Mouse (Mus musculus) limb, embryonic 15.5 days (tissue): Measurements from ENCODE around the gene Baz2a. TPM values are rescaled to one million over a fixed set of nuclear protein-coding genes. Genes with fewer than 3 reads are reported as not detected.

Experiments
- ATAC-seq: fragments of 200-750 bp; cut with Nextera tagmentation; 2 replicates; pipeline ENCODE4 v1.8.0; 2017; ENCODE audit warnings: low read depth, moderate TSS enrichment; ENCODE audit not compliant: insufficient number of reproducible peaks, low FRiP score, low TSS enrichment
- H3K27ac ChIP-seq: fragments of 300-500 bp; sonication (generic); 2 replicates; pipeline ENCODE4 v1.5.1; 2015; ENCODE audit warnings: moderate library complexity, mild to moderate bottlenecking, inconsistent platforms
- H3K27me3 ChIP-seq: fragments of 300-500 bp; sonication (generic); 2 replicates; pipeline ENCODE4 v1.6.1; 2015; ENCODE audit warnings: inconsistent platforms
- H3K36me3 ChIP-seq: fragments of 300-500 bp; sonication (generic); 2 replicates; pipeline ENCODE4 v1.6.1; 2015; ENCODE audit warnings: inconsistent platforms
- H3K4me1 ChIP-seq: fragments of 300-500 bp; sonication (generic); 2 replicates; pipeline ENCODE4 v1.6.1; 2015; ENCODE audit warnings: inconsistent platforms
- H3K4me2 ChIP-seq: fragments of 300-500 bp; sonication (generic); 2 replicates; pipeline ENCODE4 v1.6.1; 2015; ENCODE audit warnings: mild to moderate bottlenecking, inconsistent platforms
- H3K4me3 ChIP-seq: fragments of 300-500 bp; sonication (generic); 2 replicates; pipeline ENCODE4 v1.5.1; 2015; ENCODE audit warnings: mild to moderate bottlenecking, inconsistent platforms
- H3K9ac ChIP-seq: fragments of 300-500 bp; sonication (generic); 2 replicates; pipeline ENCODE4 v1.6.1; 2015; ENCODE audit warnings: inconsistent platforms
- H3K9me3 ChIP-seq: fragments of 300-500 bp; sonication (generic); 2 replicates; pipeline ENCODE4 v1.6.1; 2016; ENCODE audit warnings: inconsistent platforms
- WGBS: fragments of 180-500 bp; shearing (Covaris S2); methylation state at CpG from one replicate; pipeline ENCODE4 v1.1.7; 2015; 5-methylcytosine and 5-hydroxymethylcytosine counted together
- polyA plus RNA-seq: library from polyadenylated mRNA; unstranded; fragments of >200 nt; fragmentation: Nextera tagmentation; extraction: Ambion mirVana; gene quantifications from 2 replicates; pipeline ENCODE4 v1.2.1, GENCODE M21; 2015

Gene Baz2a
- polyA plus RNA-seq, 1 experiment from 2014 or later, result 10.4 TPM

DNA sequence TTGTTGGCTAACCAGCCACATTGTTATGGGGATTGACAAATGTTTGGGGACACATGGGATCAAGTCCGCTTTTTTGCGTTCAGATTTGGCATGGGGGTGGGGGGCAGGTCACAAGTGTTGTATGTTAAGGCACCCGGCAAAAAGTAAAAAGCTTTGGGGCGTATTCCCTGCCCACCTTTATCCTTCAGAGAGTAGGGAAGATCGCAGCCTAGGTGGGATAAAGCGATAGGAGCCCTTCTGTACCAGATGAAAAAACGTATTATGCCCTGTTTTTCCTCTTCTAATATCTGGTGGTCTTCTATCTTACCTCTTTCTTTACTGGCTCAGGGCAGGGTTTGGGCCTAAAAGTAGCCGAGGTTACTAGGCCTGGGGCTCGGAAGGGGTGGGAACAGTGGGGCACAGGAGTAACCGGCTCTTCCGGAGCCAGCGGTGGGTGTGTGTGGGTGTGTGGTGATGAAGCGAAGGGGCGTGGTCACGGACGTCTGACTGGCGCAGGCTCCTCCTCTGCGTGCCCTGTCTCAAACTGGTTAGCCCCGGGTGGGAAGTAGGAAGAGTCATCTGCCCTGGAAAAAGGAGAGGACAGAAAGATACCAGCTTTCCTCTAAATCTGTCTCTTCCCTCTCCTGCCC, 3.1 kb downstream of the Baz2a start:
- peak; percentile 42; the same call in 1 of the 2 replicates for ATAC-seq
- Histone ChIP-seq H3K9me3 (no peaks in the 10 kb centered on the region), H3K9ac (no peak overlapping the region), H3K27me3 (no peaks in the 10 kb centered on the region), H3K27ac (peak overlapping the region; percentile 91; the same call in 1 of the 2 replicates), H3K36me3 (peaks cover 14% of the 10 kb centered on the region), H3K4me2 (peak overlapping the region; percentile 41), H3K4me3 (peak overlapping the region; percentile 85; the same call in 1 of the 2 replicates), H3K4me1 (peaks cover 53% of the 10 kb centered on the region)
- WGBS, result 13% methylated on average over 19 of the region's 19 CpGs

DNA sequence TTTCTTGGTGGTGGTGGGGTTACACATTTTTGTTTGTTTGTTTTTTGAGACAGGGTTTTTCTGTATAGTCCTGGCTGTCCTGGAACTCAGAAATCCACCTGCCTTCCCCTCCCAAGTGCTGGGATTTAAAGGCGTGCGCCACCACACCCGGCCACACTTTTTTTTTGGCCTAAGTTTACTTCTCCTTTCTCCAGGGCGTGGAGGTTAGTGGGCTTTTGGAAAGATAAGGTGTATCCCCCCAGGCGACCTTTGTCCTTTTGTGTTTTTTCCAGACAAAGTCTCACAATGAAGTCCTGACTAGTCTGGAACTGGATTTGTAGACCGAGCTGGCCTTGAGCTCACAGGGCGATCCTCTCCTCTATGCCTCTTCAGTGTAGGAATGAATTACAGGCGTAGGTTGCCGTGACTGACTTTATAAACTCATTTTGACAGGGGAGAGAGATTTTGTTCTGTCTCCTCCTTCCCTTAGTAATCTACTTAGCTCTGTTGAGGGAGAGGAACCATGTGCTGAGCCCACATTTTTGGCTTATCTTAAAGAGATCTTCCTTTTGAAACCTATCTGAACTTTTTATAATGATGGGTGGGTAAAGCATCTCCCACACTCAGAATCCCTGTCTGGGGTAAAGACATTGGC, 3.7 kb downstream of the Baz2a start:
- Histone ChIP-seq H3K27ac (peak overlapping the region; percentile 91; the same call in 1 of the 2 replicates), H3K9ac (no peak overlapping the region), H3K4me2 (peak overlapping the region; percentile 41), H3K27me3 (no peaks in the 10 kb centered on the region), H3K36me3 (peaks cover 8% of the 10 kb centered on the region; the same call in 1 of the 2 replicates), H3K4me3 (peak overlapping the region; percentile 85; the same call in 1 of the 2 replicates), H3K9me3 (no peaks in the 10 kb centered on the region), H3K4me1 (peaks cover 53% of the 10 kb centered on the region)
- ATAC-seq, result no peak
- 42% methylated on average over 9 of the region's 9 CpGs for WGBS

DNA sequence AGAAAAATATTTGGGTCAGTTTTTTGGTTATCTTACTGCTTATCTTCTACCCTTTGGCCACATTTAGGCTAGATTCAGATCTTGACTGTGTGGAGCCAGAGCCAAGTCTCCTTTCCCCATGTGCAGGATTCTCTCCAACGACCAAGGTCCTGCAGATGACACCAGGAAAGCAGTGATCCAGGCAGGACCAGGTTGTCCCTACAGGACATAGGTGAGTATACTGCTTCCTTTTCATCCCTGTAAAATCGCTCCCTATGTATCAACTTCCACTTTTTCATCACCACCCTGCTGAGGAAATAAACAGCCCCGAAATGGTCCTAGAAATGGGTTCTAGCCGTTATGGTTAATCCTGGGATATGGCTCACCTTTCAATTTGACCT, 4.9 kb downstream of the Baz2a start:
- Histone ChIP-seq H3K4me1 (peaks cover 45% of the 10 kb centered on the region), H3K9ac (no peak overlapping the region)
- ATAC-seq, result no peak

DNA sequence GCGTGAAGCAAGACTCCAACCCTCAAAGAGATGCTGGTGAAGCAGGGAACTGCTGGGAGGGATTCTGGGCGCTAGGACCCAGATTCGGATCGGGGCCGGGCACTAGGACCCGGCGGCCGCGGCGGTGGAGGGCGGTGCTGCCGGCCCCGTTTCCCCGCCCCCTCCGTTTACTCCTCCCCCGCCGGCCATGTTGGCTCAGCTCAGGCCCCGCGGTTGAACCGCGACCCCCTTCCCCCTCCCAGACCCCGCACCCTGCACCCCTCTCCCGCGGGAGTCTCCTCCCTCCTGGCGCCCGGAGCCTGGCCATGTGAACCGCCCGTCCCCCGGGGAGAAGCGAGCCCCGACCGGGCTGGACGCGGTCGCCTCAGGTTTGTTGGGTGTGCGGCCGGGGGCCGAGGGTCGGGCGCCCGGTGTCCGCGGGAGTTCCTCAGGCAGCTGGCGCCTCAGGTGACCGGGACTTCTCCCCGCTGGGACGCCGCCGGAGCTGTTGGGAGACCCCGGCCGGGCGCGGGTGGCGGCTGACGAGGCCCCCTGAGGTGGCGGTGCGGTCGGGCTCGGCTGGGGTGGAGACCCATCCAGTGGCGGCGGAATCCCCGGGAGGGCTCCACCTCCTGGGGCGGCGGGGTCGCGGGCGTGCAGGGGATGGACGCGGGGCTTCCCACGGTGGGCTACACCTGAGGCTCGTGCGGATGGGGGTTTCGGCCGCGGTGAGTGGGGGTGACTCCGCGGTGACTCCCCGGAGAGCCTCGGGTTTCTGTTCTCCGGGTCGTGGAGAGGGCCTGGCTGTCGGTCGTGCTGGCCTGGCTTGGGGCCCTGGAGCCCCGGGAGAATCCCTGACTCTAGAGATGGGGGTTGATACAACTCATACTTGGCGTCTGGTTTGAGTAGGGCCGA, 5.6 kb downstream of the Baz2a start:
- under 1% methylated on average over 78 of the region's 86 CpGs for WGBS
- Histone ChIP-seq H3K9me3 (no peaks in the 10 kb centered on the region), H3K4me3 (peak overlapping the region; percentile 95), H3K27ac (peak overlapping the region; percentile 71), H3K36me3 (no peaks in the 10 kb centered on the region), H3K9ac (peak overlapping the region; percentile 87), H3K4me1 (peaks cover 39% of the 10 kb centered on the region), H3K4me2 (peak overlapping the region; percentile 71), H3K27me3 (no peaks in the 10 kb centered on the region)
- peak; percentile 78 for ATAC-seq

More for the DNA sequence above, 4.9 kb downstream of the Baz2a start:
- Histone ChIP-seq H3K27me3 (no peaks in the 10 kb centered on the region), H3K9me3 (no peaks in the 10 kb centered on the region), H3K27ac (no peak overlapping the region), H3K4me3 (peak overlapping the region; percentile 95), H3K4me2 (peak overlapping the region; percentile 71; the same call in 1 of the 2 replicates), H3K36me3 (no peaks in the 10 kb centered on the region)
- 23% methylated on average over 4 of the region's 4 CpGs for WGBS

DNA sequence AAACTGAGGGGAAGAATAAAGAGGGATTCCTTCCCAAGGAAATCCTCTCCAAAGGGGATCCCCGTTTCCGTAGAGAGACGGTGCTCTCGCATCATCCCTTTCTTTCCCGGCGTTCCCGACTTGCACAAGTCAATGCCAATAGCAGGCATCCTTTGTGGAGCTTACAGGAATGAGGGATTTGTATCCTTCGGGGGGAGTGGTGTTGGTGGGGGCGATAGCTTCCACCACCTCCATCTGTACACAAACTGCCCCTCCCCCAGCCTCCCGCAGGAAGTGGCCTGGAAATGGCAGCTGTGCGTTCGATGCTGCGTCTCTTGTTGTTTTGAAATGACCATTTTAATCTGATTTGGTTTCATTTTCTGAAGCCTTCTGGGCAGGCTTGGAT, 6.2 kb downstream of the Baz2a start:
- peak overlapping the region; percentile 71 for H3K4me2 ChIP-seq
- H3K4me3 ChIP-seq, result peak overlapping the region; percentile 95
- ATAC-seq, result no peak
- H3K4me1 ChIP-seq, result peaks cover 34% of the 10 kb centered on the region
- no peaks in the 10 kb centered on the region for H3K9me3 ChIP-seq
- no peaks in the 10 kb centered on the region for H3K27me3 ChIP-seq
- WGBS, result under 1% methylated on average over 13 of the region's 13 CpGs
- H3K9ac ChIP-seq, result peak overlapping the region; percentile 87
- H3K36me3 ChIP-seq, result peaks cover under 1% of the 10 kb centered on the region; the same call in 1 of the 2 replicates
- peak overlapping the region; percentile 71 for H3K27ac ChIP-seq

DNA sequence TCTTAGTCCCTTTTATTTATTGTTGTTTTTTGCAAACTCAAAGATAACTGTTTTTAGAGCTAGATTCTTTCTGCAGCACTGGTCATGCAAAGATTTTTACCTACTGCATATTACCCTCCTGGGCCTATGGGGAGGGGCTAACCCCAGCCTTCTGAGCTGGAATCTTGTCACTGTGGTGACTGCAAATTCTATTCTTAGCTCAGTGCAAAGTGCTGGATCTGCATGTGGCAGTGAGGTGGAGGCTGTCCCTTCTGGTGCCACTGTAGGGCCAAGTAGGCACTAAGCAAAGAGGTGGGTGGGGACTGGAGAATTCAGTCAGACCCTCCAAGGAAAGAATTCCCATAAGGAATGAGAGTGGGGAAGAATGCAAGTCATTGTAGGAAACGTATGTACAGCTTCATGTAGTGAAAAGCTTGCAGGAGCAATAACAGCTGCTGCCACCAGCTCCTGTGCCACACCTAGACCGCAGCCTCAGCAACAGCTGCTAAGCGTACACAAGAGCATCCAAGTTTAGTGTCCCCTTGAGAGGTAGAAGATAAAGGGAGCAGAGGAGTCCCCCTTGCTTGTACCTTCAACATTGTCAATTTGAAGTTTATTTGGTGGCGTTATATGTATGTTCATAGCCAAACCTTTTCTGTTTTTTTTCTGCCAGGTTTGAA, 18.9 kb downstream of the Baz2a start:
- Histone ChIP-seq H3K27me3 (no peaks in the 10 kb centered on the region), H3K27ac (no peak overlapping the region), H3K4me2 (no peak overlapping the region), H3K4me3 (no peak overlapping the region), H3K4me1 (no peaks in the 10 kb centered on the region), H3K9me3 (no peaks in the 10 kb centered on the region), H3K36me3 (peaks cover 62% of the 10 kb centered on the region), H3K9ac (no peak overlapping the region)
- ATAC-seq, result no peak
- WGBS, result 81% methylated on average over 4 of the region's 4 CpGs

DNA sequence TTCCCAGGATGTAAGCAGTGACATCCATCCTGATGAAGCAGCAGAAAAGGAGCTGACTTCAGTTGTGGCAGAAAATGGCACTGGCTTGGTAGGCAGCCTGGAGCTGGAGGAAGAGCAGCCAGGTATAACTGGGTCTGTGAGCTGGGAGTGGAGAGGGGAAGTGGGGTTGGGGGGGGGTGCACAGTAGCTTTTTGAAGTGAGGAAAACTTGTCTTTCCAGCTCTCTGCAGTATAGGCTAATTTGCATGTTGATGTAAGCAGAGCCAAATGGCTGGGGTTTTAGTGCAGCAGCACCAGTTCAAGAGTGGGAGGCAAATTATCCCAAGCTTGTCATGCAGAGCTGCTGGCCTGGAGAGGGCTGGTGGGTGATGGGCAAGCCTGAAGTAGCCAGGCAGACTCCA, 19.9 kb downstream of the Baz2a start:
- no peak for ATAC-seq
- no peak overlapping the region for H3K9ac ChIP-seq
- H3K36me3 ChIP-seq, result peaks cover 72% of the 10 kb centered on the region
- H3K4me2 ChIP-seq, result no peak overlapping the region
- H3K9me3 ChIP-seq, result no peaks in the 10 kb centered on the region
- no peaks in the 10 kb centered on the region for H3K27me3 ChIP-seq
- no peak overlapping the region for H3K27ac ChIP-seq
- no peak overlapping the region for H3K4me3 ChIP-seq
- no peaks in the 10 kb centered on the region for H3K4me1 ChIP-seq

DNA sequence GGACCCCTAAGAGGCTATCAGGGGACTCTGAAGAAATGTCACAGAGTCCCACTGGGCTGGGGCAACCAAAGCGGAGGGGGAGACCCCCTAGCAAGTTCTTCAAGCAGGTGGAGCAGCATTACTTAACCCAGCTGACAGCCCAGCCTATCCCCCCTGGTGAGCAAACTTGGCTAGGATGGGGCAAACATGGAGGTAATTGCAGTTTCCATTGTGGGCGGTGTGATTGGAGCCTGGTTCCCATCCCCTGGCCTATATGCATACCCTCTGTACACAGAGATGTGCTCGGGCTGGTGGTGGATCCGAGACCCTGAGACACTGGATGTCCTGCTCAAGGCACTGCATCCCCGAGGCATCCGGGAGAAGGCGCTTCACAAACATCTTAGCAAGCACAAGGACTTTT, 32.5 kb downstream of the Baz2a start:
- ATAC-seq, result no peak
- WGBS, result 89% methylated on average over 7 of the region's 7 CpGs
- peaks cover 94% of the 10 kb centered on the region for H3K36me3 ChIP-seq

DNA sequence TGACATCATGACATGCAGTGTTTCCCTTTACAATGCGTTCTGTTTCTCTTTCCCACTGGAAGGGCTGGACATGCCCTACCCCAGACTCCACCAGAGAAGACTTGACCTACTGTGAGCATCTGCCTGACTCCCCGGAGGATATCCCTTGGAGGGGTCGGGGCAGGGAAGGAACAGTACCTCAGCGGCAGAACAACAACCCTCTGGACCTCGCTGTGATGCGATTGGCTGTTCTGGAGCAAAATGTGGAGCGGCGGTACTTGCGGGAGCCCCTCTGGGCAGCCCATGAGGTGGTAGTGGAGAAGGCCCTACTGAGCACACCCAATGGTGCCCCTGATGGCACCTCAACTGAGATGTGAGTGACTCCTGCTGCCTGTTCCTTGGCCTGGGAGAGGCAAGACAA, 33.5 kb downstream of the Baz2a start:
- H3K27ac ChIP-seq, result no peak overlapping the region
- no peak overlapping the region for H3K4me3 ChIP-seq
- WGBS, result 94% methylated on average over 9 of the region's 9 CpGs
- no peak overlapping the region for H3K9ac ChIP-seq
- H3K9me3 ChIP-seq, result no peaks in the 10 kb centered on the region
- ATAC-seq, result no peak
- no peaks in the 10 kb centered on the region for H3K27me3 ChIP-seq
- H3K4me1 ChIP-seq, result no peaks in the 10 kb centered on the region
- no peak overlapping the region for H3K4me2 ChIP-seq
- H3K36me3 ChIP-seq, result peaks cover 91% of the 10 kb centered on the region

More for the DNA sequence above, 32.5 kb downstream of the Baz2a start:
- Histone ChIP-seq H3K4me2 (no peak overlapping the region), H3K27me3 (no peaks in the 10 kb centered on the region), H3K4me1 (no peaks in the 10 kb centered on the region), H3K4me3 (no peak overlapping the region), H3K9me3 (no peaks in the 10 kb centered on the region), H3K27ac (no peak overlapping the region), H3K9ac (no peak overlapping the region)

DNA sequence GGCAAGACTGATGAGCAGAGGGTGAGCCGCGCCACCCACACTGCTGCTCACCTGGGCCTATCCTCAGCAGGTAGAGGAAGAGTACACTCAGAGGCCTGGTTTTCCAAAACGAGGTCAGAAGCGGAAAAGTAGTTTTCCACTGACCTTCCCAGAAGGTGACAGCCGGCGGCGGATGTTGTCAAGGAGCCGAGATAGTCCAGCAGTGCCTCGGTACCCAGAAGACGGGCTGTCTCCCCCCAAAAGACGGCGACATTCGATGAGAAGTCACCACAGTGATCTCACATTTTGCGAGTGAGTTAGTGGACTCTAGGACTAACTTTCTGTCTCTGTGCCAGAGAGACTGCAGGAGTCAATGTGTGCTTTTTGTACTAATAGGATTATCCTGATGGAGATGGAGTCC, 34.6 kb downstream of the Baz2a start:
- no peak for ATAC-seq
- H3K36me3 ChIP-seq, result peaks cover 89% of the 10 kb centered on the region
- no peaks in the 10 kb centered on the region for H3K4me1 ChIP-seq
- no peaks in the 10 kb centered on the region for H3K9me3 ChIP-seq
- H3K9ac ChIP-seq, result no peak overlapping the region
- no peak overlapping the region for H3K4me2 ChIP-seq
- H3K4me3 ChIP-seq, result no peak overlapping the region
- no peaks in the 10 kb centered on the region for H3K27me3 ChIP-seq
- H3K27ac ChIP-seq, result no peak overlapping the region
- 92% methylated on average over 14 of the region's 14 CpGs for whole genome bisulfite sequencing

DNA sequence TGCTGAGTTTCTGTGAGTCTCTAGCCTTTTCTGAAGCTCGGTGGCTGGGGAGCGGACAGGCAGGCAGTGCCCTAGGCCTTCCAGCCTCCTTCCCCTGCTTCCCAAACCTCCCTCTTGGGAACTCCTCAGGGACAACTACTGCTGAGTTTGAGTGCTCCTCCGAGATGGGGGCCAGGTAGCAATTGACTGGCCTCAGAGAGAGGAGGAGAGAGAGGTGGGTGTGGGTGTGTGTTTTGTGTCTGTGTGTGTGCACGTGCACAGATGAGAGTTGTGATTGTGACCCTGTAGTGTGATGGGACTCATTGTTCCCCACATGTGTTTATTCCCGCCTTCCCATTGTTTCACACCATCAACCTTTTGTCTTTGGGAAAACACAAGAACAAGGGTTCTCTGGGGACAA, 36.1 kb downstream of the Baz2a start:
- Histone ChIP-seq H3K4me3 (no peak overlapping the region), H3K4me2 (no peak overlapping the region), H3K36me3 (peaks cover 89% of the 10 kb centered on the region), H3K9ac (no peak overlapping the region), H3K27ac (no peak overlapping the region; the same call in 1 of the 2 replicates), H3K9me3 (no peaks in the 10 kb centered on the region), H3K4me1 (no peaks in the 10 kb centered on the region), H3K27me3 (no peaks in the 10 kb centered on the region)
- no peak for ATAC-seq
- 72% methylated on average over 5 of the region's 5 CpGs for WGBS
